Mouse (Mus musculus): ENCODE measurements around the gene Slc9a9.

- TF ChIP-seq GATA1 (IDR thresholded peaks at IDR 0.05; ENCODE audit: borderline replicate concordance, low read length) (no peak), FLI1 (IDR thresholded peaks at IDR 0.05; ENCODE audit: low read length) (no peak)
Measured at GRCm38 (mm10) chr9:94692122-94692521, 22.4 kb downstream of the Slc9a9 start.

Measured in megakaryocyte, embryonic 14.5 days (primary cell).